Mouse (Mus musculus) cerebellum, adult 2 months (tissue): ENCODE results near the gene Pigu.

ENCODE experiments used
- CTCF ChIP-seq: fragments of 200-500 bp; IDR thresholded peaks from 2 replicates; pipeline ENCODE4 v1.5.1; 2011; ENCODE audit warnings: low read depth, mild to moderate bottlenecking, control low read depth, low read length, moderate library complexity, borderline replicate concordance; ENCODE audit not compliant: insufficient read depth
- POLR2A ChIP-seq: fragments of 200-500 bp; IDR thresholded peaks from 2 replicates; pipeline ENCODE4 v1.6.1; 2011; ENCODE audit warnings: low read length, control low read depth, borderline replicate concordance; ENCODE audit not compliant: insufficient read depth

- peak; percentile 16; the same call in 1 of the 2 replicates for TF ChIP-seq CTCF
- TF ChIP-seq POLR2A = no peak
Measured at GRCm38 (mm10) chr2:155271957-155272356, 85.3 kb downstream of the Pigu start.
